Comparison of ENCODE assay signal across 8 mouse cellular contexts in genomic region chr19:47402976-47403375, GRCm38 (mm10).
A peak's percentile ranks its signal among the peaks of the same experiment; 100 is the strongest.
DNase-seq lines count a peak whose midpoint lies in the region; ATAC-seq lines count a peak whose summit lies in the region.

No protein-coding gene starts in this region.

- no peaks in the 10 kb centered on the region for H3K27me3 ChIP-seq in forebrain, embryonic 11.5 days (ENCODE audit: control insufficient read depth, insufficient read depth, low read length)
- H3K27me3 ChIP-seq in forebrain, embryonic 16.5 days (replicated peaks; ENCODE audit: control insufficient read depth, insufficient read depth, low read length), result no peaks in the 10 kb centered on the region
- no peaks in the 10 kb centered on the region for H3K27me3 ChIP-seq in embryonic facial prominence, embryonic 12.5 days

- no peak overlapping the region for H3K4me2 ChIP-seq in forebrain, embryonic 11.5 days (ENCODE audit: low read depth, low read length, severe bottlenecking)
- H3K4me2 ChIP-seq in forebrain, embryonic 16.5 days (ENCODE audit: low read length), result no peak overlapping the region
- H3K4me2 ChIP-seq in embryonic facial prominence, embryonic 12.5 days (replicated peaks), result no peak overlapping the region

- H3K9me3 ChIP-seq in forebrain, embryonic 11.5 days (ENCODE audit: control insufficient read depth, low read length), result no peaks in the 10 kb centered on the region
- no peaks in the 10 kb centered on the region for H3K9me3 ChIP-seq in forebrain, embryonic 16.5 days (ENCODE audit: control insufficient read depth, low read length)
- no peaks in the 10 kb centered on the region for H3K9me3 ChIP-seq in embryonic facial prominence, embryonic 12.5 days

- DNase-seq in forebrain, embryonic 11.5 days (ENCODE audit: low spot score), result no peak
- DNase-seq in heart, postnatal 10 days, result peak; percentile 71 to 77
- DNase-seq in lung, postnatal 10 days, result peak; percentile 69
- no peak for DNase-seq in right cerebral cortex, postnatal 14 days
- no peak for DNase-seq in cerebellum, postnatal 10 days
- no peak for DNase-seq in frontal cortex, adult 2 months (ENCODE audit: extremely low spot score in 1 of 2, low spot score in 1 of 2)

- H3K36me3 ChIP-seq in forebrain, embryonic 11.5 days (ENCODE audit: control insufficient read depth, insufficient read depth, low read length), result no peaks in the 10 kb centered on the region
- no peaks in the 10 kb centered on the region for H3K36me3 ChIP-seq in forebrain, embryonic 16.5 days (ENCODE audit: control insufficient read depth, insufficient read depth)
- no peaks in the 10 kb centered on the region; the same call in 1 of the 2 replicates for H3K36me3 ChIP-seq in embryonic facial prominence, embryonic 12.5 days

- intact Hi-C loops in heart, postnatal 10 days (cut with DNase I), result loop anchor here (2.0 kb wide), 1 partner anchor 16 kb away; no protein-coding TSS in a partner anchor

- H3K4me1 ChIP-seq in forebrain, embryonic 11.5 days (replicated peaks; ENCODE audit: control insufficient read depth, insufficient read depth, low read length), result no peaks in the 10 kb centered on the region
- H3K4me1 ChIP-seq in forebrain, embryonic 16.5 days (replicated peaks; ENCODE audit: control insufficient read depth, insufficient read depth, low read length), result no peaks in the 10 kb centered on the region
- H3K4me1 ChIP-seq in embryonic facial prominence, embryonic 12.5 days, result peaks cover 31% of the 10 kb centered on the region

- peak overlapping the region; percentile 19; the same call in 1 of the 2 replicates for H3K27ac ChIP-seq in forebrain, embryonic 11.5 days (ENCODE audit: low read depth, low read length)
- H3K27ac ChIP-seq in forebrain, embryonic 16.5 days (ENCODE audit: low read length), result no peak overlapping the region
- peak overlapping the region; percentile 58; the same call in 1 of the 2 replicates for H3K27ac ChIP-seq in embryonic facial prominence, embryonic 12.5 days

- WGBS in forebrain, embryonic 11.5 days, result 43% methylated on average over 6 of the region's 6 CpGs
- 43% methylated on average over 6 of the region's 6 CpGs for WGBS in forebrain, embryonic 16.5 days
- WGBS in embryonic facial prominence, embryonic 12.5 days, result 19% methylated on average over 6 of the region's 6 CpGs

- ATAC-seq in forebrain, embryonic 11.5 days (replicated peaks; ENCODE audit: low FRiP score), result peak; percentile 42; the same call in 1 of the 2 replicates
- no peak for ATAC-seq in forebrain, embryonic 16.5 days
- ATAC-seq in embryonic facial prominence, embryonic 12.5 days (ENCODE audit: insufficient number of reproducible peaks, insufficient read depth, low FRiP score, low TSS enrichment), result peak; percentile 54; the same call in 1 of the 2 replicates

- H3K9ac ChIP-seq in forebrain, embryonic 11.5 days (ENCODE audit: low read length), result no peak overlapping the region
- no peak overlapping the region for H3K9ac ChIP-seq in forebrain, embryonic 16.5 days (replicated peaks; ENCODE audit: low read depth, low read length)
- no peak overlapping the region for H3K9ac ChIP-seq in embryonic facial prominence, embryonic 12.5 days

- no peak overlapping the region for H3K4me3 ChIP-seq in forebrain, embryonic 11.5 days (ENCODE audit: low read depth, low read length)
- no peak overlapping the region for H3K4me3 ChIP-seq in forebrain, embryonic 16.5 days (replicated peaks; ENCODE audit: low read length)
- no peak overlapping the region for H3K4me3 ChIP-seq in embryonic facial prominence, embryonic 12.5 days

Comparison
In these comparisons a context has a peak if more than half of its experiments do, and no peak if none do; other contexts are left out.
1. DNase-seq: peak in heart, postnatal 10 days (2 of 2) and lung, postnatal 10 days (single experiment); none in forebrain, embryonic 11.5 days (single experiment), right cerebral cortex, postnatal 14 days (single experiment), cerebellum, postnatal 10 days (0 of 2) and frontal cortex, adult 2 months (0 of 2).